Mouse (Mus musculus) stomach, embryonic 14.5 days (tissue): ENCODE measurements around the gene Manba. TPM values are rescaled to one million over a fixed set of nuclear protein-coding genes. Genes with fewer than 3 reads are reported as not detected.

Experiments used
- ATAC-seq: fragments of 200-750 bp; cut with Nextera tagmentation; 2 replicates; pipeline ENCODE4 v1.8.0; 2017; ENCODE audit warnings: low read depth, moderate TSS enrichment; ENCODE audit not compliant: insufficient number of reproducible peaks, insufficient read depth, low FRiP score
- H3K27ac ChIP-seq: fragments of 300-500 bp; sonication (generic); 2 replicates; pipeline ENCODE4 v1.5.1; 2014; ENCODE audit warnings: mild to moderate bottlenecking, low read length, moderate library complexity, mixed read lengths
- H3K27me3 ChIP-seq: fragments of 300-500 bp; sonication (generic); 2 replicates; pipeline ENCODE4 v1.6.1; 2014; ENCODE audit warnings: low read length, control low read depth, mixed read lengths; ENCODE audit not compliant: control insufficient read depth, insufficient read depth
- H3K36me3 ChIP-seq: fragments of 300-500 bp; sonication (generic); 2 replicates; pipeline ENCODE4 v1.6.1; 2014; ENCODE audit warnings: mild to moderate bottlenecking, control low read depth, low read length, moderate library complexity, mixed read lengths; ENCODE audit not compliant: control insufficient read depth, insufficient read depth
- H3K4me1 ChIP-seq: fragments of 300-500 bp; sonication (generic); 2 replicates; pipeline ENCODE4 v1.6.1; 2014; ENCODE audit warnings: low read length, control low read depth, mixed read lengths; ENCODE audit not compliant: control insufficient read depth, insufficient read depth
- H3K4me2 ChIP-seq: fragments of 300-500 bp; sonication (generic); replicated peaks from 2 replicates; pipeline ENCODE4 v1.6.1; 2014; ENCODE audit warnings: low read depth, low read length, control low read depth
- H3K4me3 ChIP-seq: fragments of 300-500 bp; sonication (generic); 2 replicates; pipeline ENCODE4 v1.5.1; 2014; ENCODE audit warnings: low read depth, low read length, control low read depth
- H3K9ac ChIP-seq: fragments of 300-500 bp; sonication (generic); replicated peaks from 2 replicates; pipeline ENCODE4 v1.6.1; 2014; ENCODE audit warnings: low read depth, mild to moderate bottlenecking, control low read depth, low read length, moderate library complexity, mixed read lengths
- H3K9me3 ChIP-seq: fragments of 300-500 bp; sonication (generic); 2 replicates; pipeline ENCODE4 v1.6.1; 2016; ENCODE audit warnings: low read depth, low read length, control low read depth; ENCODE audit not compliant: control insufficient read depth
- WGBS: fragments of 180-500 bp; shearing (Covaris S2); extraction: QIAGEN DNeasy Blood & Tissue Kit; methylation state at CpG from one replicate; pipeline ENCODE4 v1.1.7; 2014; 5-methylcytosine and 5-hydroxymethylcytosine counted together
- polyA plus RNA-seq: library from polyadenylated mRNA; unstranded; fragments of >200 nt; fragmentation: Nextera tagmentation; extraction: Ambion mirVana; gene quantifications from 2 replicates; pipeline ENCODE4 v1.2.1, GENCODE M21; 2014

Manba gene
- polyA plus RNA-seq, 1 experiment from 2014 or later: 14.6 TPM

GRCm38 (mm10) chr3:135614376-135614775 is 129.0 kb downstream of the Manba start:
- no peak overlapping the region for H3K4me2 ChIP-seq
- H3K4me1 ChIP-seq: no peaks in the 10 kb centered on the region
- WGBS: 71% methylated on average over 3 of the region's 3 CpGs
- no peaks in the 10 kb centered on the region for H3K9me3 ChIP-seq
- ATAC-seq: no peak
- H3K4me3 ChIP-seq: no peak overlapping the region
- H3K36me3 ChIP-seq: peaks cover 46% of the 10 kb centered on the region
- H3K9ac ChIP-seq: no peak overlapping the region
- H3K27me3 ChIP-seq: no peaks in the 10 kb centered on the region
- no peak overlapping the region for H3K27ac ChIP-seq

- Histone ChIP-seq H3K4me1 (no peaks in the 10 kb centered on the region), H3K36me3 (peaks cover 39% of the 10 kb centered on the region), H3K27me3 (no peaks in the 10 kb centered on the region), H3K4me2 (no peak overlapping the region), H3K27ac (no peak overlapping the region), H3K9ac (no peak overlapping the region), H3K4me3 (no peak overlapping the region), H3K9me3 (no peaks in the 10 kb centered on the region)
- no peak for ATAC-seq
- 91% methylated on average over 7 of the region's 7 CpGs for WGBS
Measured at GRCm38 (mm10) chr3:135616730-135617129, 131.3 kb downstream of the Manba start.

Other genes with a start within 250 kb of the Manba start
- 5.8 and 6.3 TPM in 2 replicates for gene Bdh2, start 204.4 kb upstream of the Manba start, polyA plus RNA-seq
- gene Slc9b2, start 177.9 kb upstream of the Manba start, polyA plus RNA-seq: 2.5 and 3.8 TPM in 2 replicates
- gene Slc9b1, start 137.6 kb upstream of the Manba start, polyA plus RNA-seq: 0.93 TPM in 1 of 2 replicates, not detected in the other
- gene Cisd2, start 61.7 kb upstream of the Manba start, polyA plus RNA-seq: 57.6 and 61.9 TPM in 2 replicates
- 519 and 542 TPM in 2 replicates for gene Ube2d3, start 47.5 kb upstream of the Manba start, polyA plus RNA-seq
- 35.4 and 36.2 TPM in 2 replicates for gene Nfkb1, start 205.9 kb downstream of the Manba start, polyA plus RNA-seq